Mouse (Mus musculus) lung, embryonic 14.5 days (tissue): ENCODE measurements at regions not wholly inside any gene's neighbourhood (a gene's known extent, or its start where the extent isn't known, plus 50 kb on each side); places are given as distances from the start of the nearest gene placed in this dataset.

Experiments
- ATAC-seq: fragments of 200-750 bp; cut with Nextera tagmentation; 2 replicates; pipeline ENCODE4 v1.8.0; 2017; ENCODE audit warnings: mild to moderate bottlenecking, moderate TSS enrichment, moderate library complexity; ENCODE audit not compliant: insufficient read depth
- DNase-seq: peaks from one replicate; pipeline ENCODE4 v3.0.0-alpha.2; 2015
- H3K27ac ChIP-seq: fragments of 300-500 bp; sonication (generic); 2 replicates; pipeline ENCODE4 v1.5.1; 2014; ENCODE audit warnings: low read depth, mild to moderate bottlenecking, moderate library complexity
- H3K27me3 ChIP-seq: fragments of 300-500 bp; sonication (generic); 2 replicates; pipeline ENCODE4 v1.6.1; 2014; ENCODE audit warnings: low read length, control low read depth; ENCODE audit not compliant: insufficient read depth
- H3K36me3 ChIP-seq: fragments of 300-500 bp; sonication (generic); 2 replicates; pipeline ENCODE4 v1.6.1; 2014; ENCODE audit warnings: control low read depth; ENCODE audit not compliant: insufficient read depth
- H3K4me1 ChIP-seq: fragments of 300-500 bp; sonication (generic); 2 replicates; pipeline ENCODE4 v1.6.1; 2014; ENCODE audit warnings: antibody characterized with exemption, control low read depth; ENCODE audit not compliant: insufficient read depth
- H3K4me2 ChIP-seq: fragments of 300-500 bp; sonication (generic); 2 replicates; pipeline ENCODE4 v1.6.1; 2014; ENCODE audit warnings: mild to moderate bottlenecking
- H3K4me3 ChIP-seq: fragments of 300-500 bp; sonication (generic); 2 replicates; pipeline ENCODE4 v1.5.1; 2014; ENCODE audit warnings: low read depth, low read length
- H3K9ac ChIP-seq: fragments of 300-500 bp; sonication (generic); 2 replicates; pipeline ENCODE4 v1.6.1; 2014
- H3K9me3 ChIP-seq: fragments of 300-500 bp; sonication (generic); 2 replicates; pipeline ENCODE4 v1.6.1; 2016; ENCODE audit warnings: low read depth, low read length, control low read depth
- CTCF ChIP-seq: IDR thresholded peaks from 2 replicates; pipeline ENCODE4 v1.5.1; 2016; ENCODE audit warnings: antibody characterized with exemption, low read depth
- WGBS: fragments of 180-500 bp; shearing (Covaris S2); extraction: QIAGEN DNeasy Blood & Tissue Kit; methylation state at CpG from one replicate; pipeline ENCODE4 v1.1.7; 2014; 5-methylcytosine and 5-hydroxymethylcytosine counted together

- no peak for TF ChIP-seq CTCF
- H3K4me2 ChIP-seq = no peak overlapping the region
- H3K9me3 ChIP-seq = no peaks in the 10 kb centered on the region
- no peak for DNase-seq
- H3K27me3 ChIP-seq = no peaks in the 10 kb centered on the region
- no peaks in the 10 kb centered on the region for H3K4me1 ChIP-seq
- no peaks in the 10 kb centered on the region for H3K36me3 ChIP-seq
- 88% methylated on average over 2 of the region's 2 CpGs for WGBS
- ATAC-seq = no peak
- H3K4me3 ChIP-seq = no peak overlapping the region
- no peak overlapping the region for H3K9ac ChIP-seq
- H3K27ac ChIP-seq = no peak overlapping the region
Observed at GRCm38 (mm10) chr3:137514238-137514637, 107.2 kb upstream of the Ddit4l start.

GRCm38 (mm10) chr3:137517433-137517832 is 104.0 kb upstream of the Ddit4l start:
- no peaks in the 10 kb centered on the region for H3K27me3 ChIP-seq
- no peaks in the 10 kb centered on the region for H3K36me3 ChIP-seq
- H3K4me3 ChIP-seq = no peak overlapping the region
- 54% methylated on average over 4 of the region's 4 CpGs for WGBS
- H3K9me3 ChIP-seq = no peaks in the 10 kb centered on the region
- DNase-seq (no peak), ATAC-seq (no peak)
- no peak overlapping the region for H3K9ac ChIP-seq
- no peak overlapping the region for H3K4me2 ChIP-seq
- no peak overlapping the region for H3K27ac ChIP-seq
- H3K4me1 ChIP-seq = no peaks in the 10 kb centered on the region
- no peak for TF ChIP-seq CTCF

- H3K36me3 ChIP-seq = no peaks in the 10 kb centered on the region
- no peak for TF ChIP-seq CTCF
- no peak overlapping the region for H3K9ac ChIP-seq
- no peaks in the 10 kb centered on the region for H3K9me3 ChIP-seq
- no peak overlapping the region for H3K4me3 ChIP-seq
- ATAC-seq = no peak
- H3K4me2 ChIP-seq = no peak overlapping the region
- no peaks in the 10 kb centered on the region for H3K27me3 ChIP-seq
- no peaks in the 10 kb centered on the region for H3K4me1 ChIP-seq
- WGBS = 83% methylated on average over 1 of the region's 1 CpGs
- no peak overlapping the region for H3K27ac ChIP-seq
- DNase-seq = no peak
Observed at GRCm38 (mm10) chr3:137520191-137520590, 101.2 kb upstream of the Ddit4l start.

- no peak overlapping the region for H3K4me2 ChIP-seq
Observed at GRCm38 (mm10) chr3:137525606-137526575, 95.5 kb upstream of the Ddit4l start.

GRCm38 (mm10) chr3:137529592-137529960 is 91.8 kb upstream of the Ddit4l start:
- H3K9ac ChIP-seq = no peak overlapping the region
- WGBS = 41% methylated on average over 2 of the region's 2 CpGs
- H3K4me2 ChIP-seq = no peak overlapping the region
- H3K4me1 ChIP-seq = no peaks in the 10 kb centered on the region
- no peaks in the 10 kb centered on the region for H3K36me3 ChIP-seq
- no peaks in the 10 kb centered on the region for H3K9me3 ChIP-seq
- no peak overlapping the region for H3K27ac ChIP-seq
- no peaks in the 10 kb centered on the region for H3K27me3 ChIP-seq
- no peak overlapping the region for H3K4me3 ChIP-seq
- DNase-seq (no peak), ATAC-seq (no peak)
- TF ChIP-seq CTCF = no peak

More at GRCm38 (mm10) chr3:137525606-137526575, 95.5 kb upstream of the Ddit4l start:
- DNase-seq (no peak), ATAC-seq (no peak)
- Histone ChIP-seq H3K9me3 (no peaks in the 10 kb centered on the region), H3K27me3 (no peaks in the 10 kb centered on the region), H3K36me3 (no peaks in the 10 kb centered on the region), H3K9ac (no peak overlapping the region), H3K27ac (no peak overlapping the region), H3K4me3 (no peak overlapping the region), H3K4me1 (no peaks in the 10 kb centered on the region)
- TF ChIP-seq CTCF = no peak
- 69% methylated on average over 12 of the region's 12 CpGs for WGBS

- H3K4me3 ChIP-seq = no peak overlapping the region
- H3K4me1 ChIP-seq = no peaks in the 10 kb centered on the region
- H3K27ac ChIP-seq = no peak overlapping the region
- no peaks in the 10 kb centered on the region for H3K27me3 ChIP-seq
- no peak for DNase-seq
- no peaks in the 10 kb centered on the region for H3K36me3 ChIP-seq
- H3K4me2 ChIP-seq = no peak overlapping the region
- H3K9ac ChIP-seq = no peak overlapping the region
- no peak for ATAC-seq
- H3K9me3 ChIP-seq = no peaks in the 10 kb centered on the region
- WGBS = 77% methylated on average over 7 of the region's 7 CpGs
- no peak for TF ChIP-seq CTCF
Observed at GRCm38 (mm10) chr3:137529961-137530609, 91.3 kb upstream of the Ddit4l start.

GRCm38 (mm10) chr3:137541666-137542065 is 79.7 kb upstream of the Ddit4l start:
- no peaks in the 10 kb centered on the region for H3K4me1 ChIP-seq
- H3K4me2 ChIP-seq = no peak overlapping the region
- H3K9ac ChIP-seq = no peak overlapping the region
- WGBS = 74% methylated on average over 3 of the region's 3 CpGs
- no peak overlapping the region for H3K4me3 ChIP-seq
- TF ChIP-seq CTCF = no peak
- no peaks in the 10 kb centered on the region for H3K27me3 ChIP-seq
- H3K9me3 ChIP-seq = no peaks in the 10 kb centered on the region
- H3K36me3 ChIP-seq = no peaks in the 10 kb centered on the region
- ATAC-seq = no peak
- no peak for DNase-seq
- no peak overlapping the region for H3K27ac ChIP-seq
